Mouse (Mus musculus) gastrocnemius, postnatal 36 days (tissue): ENCODE data around the gene Tle3. TPM values are rescaled to one million over a fixed set of nuclear protein-coding genes. Genes with fewer than 3 reads are reported as not detected.

Experiments used
- DNase-seq, 2 experiments: peaks; one replicate each; pipeline ENCODE4 v3.0.0; 2022
- intact Hi-C: fragments of 180-260 bp; cut with DNase I; formaldehyde crosslinking; loops from one replicate; pipeline ENCODE4 v1.15.1; 2025
- total RNA-seq, 2 experiments: library from RNA; stranded (reverse); gene quantifications; 2 replicates each; pipeline ENCODE4 v1.2.3; 2021

Tle3 gene
- total RNA-seq, 2 experiments from 2014 or later = 6.3 to 7.0 TPM

GRCm38 (mm10) chr9:61351164-61351563 is 21.0 kb upstream of the Tle3 start:
- peak; percentile 39 to 43 for DNase-seq
- intact Hi-C loops = no loop called here

- intact Hi-C loops = no loop called here
Measured at GRCm38 (mm10) chr9:61358933-61359332, 13.2 kb upstream of the Tle3 start.

GRCm38 (mm10) chr9:61359741-61360140 is 12.4 kb upstream of the Tle3 start:
- no peak for DNase-seq
- intact Hi-C loops = no loop called here

More at GRCm38 (mm10) chr9:61358933-61359332, 13.2 kb upstream of the Tle3 start:
- no peak for DNase-seq

DNA sequence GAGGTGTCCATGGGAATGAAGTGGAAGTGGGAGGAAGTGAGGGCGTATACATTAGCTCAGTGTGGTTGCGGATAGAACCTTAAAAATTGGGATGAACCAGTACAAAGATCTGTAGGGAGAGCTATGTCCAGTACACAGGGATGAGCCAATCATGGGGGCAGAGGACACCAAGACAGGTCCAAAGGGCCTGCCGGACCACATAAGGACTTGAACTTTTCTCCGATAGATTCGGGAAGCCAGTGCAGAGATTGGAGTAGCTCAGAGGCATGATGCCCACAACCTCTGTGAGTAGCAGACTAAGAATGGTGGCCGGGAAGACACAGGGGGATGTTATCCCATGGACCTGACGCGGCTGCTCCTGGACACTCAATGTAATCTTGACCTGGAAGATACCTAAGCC is 12.0 kb upstream of the Tle3 start:
- no peak for DNase-seq
- intact Hi-C loops = no loop called here

GRCm38 (mm10) chr9:61360727-61361631 is 11.2 kb upstream of the Tle3 start:
- DNase-seq = no peak
- intact Hi-C loops = no loop called here

DNA sequence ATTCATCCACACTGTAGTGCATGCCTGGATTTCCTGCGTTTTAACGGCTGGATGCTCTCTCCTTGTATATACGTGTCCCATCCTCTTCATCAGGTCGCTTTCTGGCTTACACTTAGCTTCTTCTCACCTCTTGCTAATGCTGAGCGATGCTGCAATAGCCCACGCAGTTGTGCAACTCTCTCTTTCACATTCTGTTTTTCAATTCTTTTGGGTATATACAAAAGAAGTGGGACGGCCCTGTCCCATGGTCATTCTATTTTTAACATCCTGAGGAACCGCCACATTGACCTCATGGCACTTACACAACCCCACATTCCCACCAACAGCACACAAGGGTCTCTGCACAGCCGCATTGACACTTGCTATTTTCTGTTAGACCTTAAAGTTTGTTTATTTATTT is 9.0 kb upstream of the Tle3 start:
- intact Hi-C loops = no loop called here
- no peak for DNase-seq

GRCm38 (mm10) chr9:61366108-61366507 is 6.1 kb upstream of the Tle3 start:
- intact Hi-C loops = no loop called here
- no peak for DNase-seq

DNA sequence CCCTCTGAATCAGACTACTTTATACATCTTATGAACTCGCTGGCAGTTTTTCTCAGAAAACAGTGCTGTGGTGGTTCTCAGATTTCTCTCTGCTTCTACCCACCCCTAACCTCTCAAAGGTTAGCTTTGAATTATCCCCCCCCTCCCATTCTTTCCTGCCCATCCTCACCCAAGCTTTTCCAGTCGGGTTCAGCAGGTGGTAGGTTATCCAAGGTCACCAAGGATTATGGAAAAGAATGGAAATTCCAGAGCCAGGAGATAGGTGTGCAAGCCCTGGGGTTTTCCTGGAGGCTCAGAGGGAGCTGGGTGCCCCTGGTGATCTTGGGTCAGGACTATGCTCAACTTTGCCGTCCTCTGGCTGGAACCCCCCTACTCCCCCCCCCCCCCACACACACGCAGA is 5.0 kb upstream of the Tle3 start:
- DNase-seq = no peak
- intact Hi-C loops = no loop called here

DNA sequence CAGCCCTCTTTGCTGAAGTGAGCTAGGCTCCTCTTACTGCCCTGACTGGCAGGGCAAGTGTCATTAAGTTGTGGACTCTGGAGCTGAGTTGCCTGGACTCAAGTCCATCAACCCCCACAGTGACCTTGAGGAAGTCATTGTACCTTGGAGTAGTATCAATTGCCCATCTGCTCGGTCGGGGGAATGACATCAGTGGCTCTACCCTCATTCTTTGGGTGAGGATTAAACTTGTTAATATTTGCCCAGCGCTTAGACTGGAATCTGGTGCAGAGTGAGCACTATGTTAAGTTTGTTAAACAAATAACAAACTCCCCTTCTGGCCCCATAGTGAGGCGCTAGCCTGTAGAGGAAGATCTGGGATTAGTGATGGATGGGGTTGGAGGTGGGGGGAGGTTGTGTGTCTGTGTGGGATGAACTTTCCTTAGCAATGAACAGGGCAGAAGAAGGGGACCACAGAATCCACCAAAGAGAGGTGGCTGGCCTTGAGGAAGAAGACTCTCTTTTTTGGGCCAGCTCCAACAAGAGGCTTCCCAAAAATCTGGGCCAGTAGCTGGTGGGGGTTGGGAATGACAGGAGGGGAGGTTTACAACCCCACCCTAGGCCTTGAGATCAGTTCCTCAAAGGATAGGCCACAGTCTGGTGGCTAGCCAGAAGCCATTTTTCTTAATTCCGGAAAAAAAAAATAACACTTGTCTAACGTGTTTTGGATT is 4.2 kb upstream of the Tle3 start:
- intact Hi-C loops = no loop called here
- no peak for DNase-seq

DNA sequence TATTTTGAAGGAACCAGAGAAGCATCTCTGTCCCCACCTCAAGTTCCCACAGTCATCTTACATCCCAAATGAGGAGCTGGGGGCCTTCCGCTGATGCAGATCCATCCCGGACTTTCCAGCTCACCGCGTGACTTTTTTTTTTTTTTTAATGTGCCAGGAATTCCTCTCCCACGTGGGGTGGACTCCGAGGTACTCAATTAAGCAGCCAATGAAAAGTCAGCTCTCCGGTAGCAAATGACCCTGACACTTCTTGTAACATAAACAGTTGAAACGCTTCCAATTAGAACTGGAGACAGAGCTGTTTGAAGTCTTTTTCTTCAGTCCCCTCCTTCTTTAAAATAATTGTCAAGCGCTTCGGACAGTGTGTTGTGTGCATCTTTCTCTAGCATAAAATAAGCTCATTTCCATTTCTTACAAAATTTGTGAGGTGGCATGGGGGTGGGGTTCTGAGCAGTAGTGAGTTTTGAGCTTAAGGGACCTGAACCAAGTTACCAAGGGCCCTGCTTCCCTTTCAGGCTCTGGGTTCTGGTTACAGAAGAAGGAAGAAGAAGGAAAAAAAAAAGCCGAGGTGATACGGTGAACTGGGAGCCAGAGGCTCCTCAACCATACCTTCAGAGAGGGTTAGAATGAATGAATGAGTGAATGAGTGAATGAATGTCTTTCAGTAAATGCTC is 3.5 kb upstream of the Tle3 start:
- no peak for DNase-seq
- intact Hi-C loops = no loop called here

DNA sequence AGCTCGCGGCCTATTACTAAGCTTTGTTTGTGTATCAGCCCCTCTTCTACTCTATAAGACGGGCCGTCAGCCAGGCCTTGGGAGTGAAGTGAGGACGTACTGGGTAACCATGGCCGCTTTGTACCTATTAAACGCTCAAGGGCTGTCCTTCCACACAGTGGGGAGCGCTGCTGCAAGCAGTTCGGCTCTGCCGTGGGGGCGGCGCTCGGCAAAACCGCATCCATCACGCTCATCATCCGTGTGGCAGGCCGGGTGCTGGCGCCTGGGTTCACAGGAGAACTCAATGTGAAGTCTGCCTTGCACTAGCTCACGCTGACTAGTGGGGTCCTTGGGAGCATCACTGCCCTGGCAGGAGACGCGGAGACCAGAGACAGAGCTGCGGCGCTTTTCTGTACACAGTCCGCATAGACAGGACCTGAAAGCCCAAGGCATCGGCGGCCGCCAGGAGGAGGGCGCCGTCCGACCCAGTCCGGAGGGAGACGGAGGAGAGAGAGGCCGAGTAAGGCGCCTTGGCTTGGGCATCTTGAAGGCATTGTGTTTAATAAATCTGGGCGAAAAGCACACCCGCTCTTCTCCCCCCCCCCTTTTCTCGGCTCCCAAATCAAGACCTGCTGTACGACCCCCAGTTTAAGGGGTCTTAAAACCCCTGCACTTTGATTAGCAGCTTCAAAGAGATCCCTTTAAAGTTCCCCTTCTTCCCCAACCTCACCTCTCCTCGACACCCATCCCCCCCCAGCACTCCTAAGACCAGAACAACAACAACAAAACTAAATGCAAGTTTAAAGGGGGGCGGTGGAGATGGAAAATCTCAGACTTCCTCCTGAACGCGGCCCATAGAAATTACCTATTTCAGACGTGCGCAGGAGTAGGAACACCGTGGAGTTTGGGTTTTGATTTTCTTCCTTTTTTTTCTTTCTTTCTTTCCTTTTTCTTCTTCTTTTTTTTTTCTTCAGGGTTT is 2.6 kb upstream of the Tle3 start:
- DNase-seq = peak in 1 of 2 experiments; percentile 35
- intact Hi-C loops = loop anchor here (2.0 kb wide), 1 partner anchor 285 kb away; no protein-coding TSS in a partner anchor

- intact Hi-C loops = loop anchor here (2.0 kb wide), 1 partner anchor 284 kb away; no protein-coding TSS in a partner anchor
- peak; percentile 96 to 99 for DNase-seq
Measured at GRCm38 (mm10) chr9:61370454-61370888, 1.7 kb upstream of the Tle3 start.

- intact Hi-C loops = loop anchor here (2.0 kb wide), 1 partner anchor 284 kb away; no protein-coding TSS in a partner anchor
- DNase-seq = peak; percentile 61 to 69
Measured at GRCm38 (mm10) chr9:61370889-61371754, 1.0 kb upstream of the Tle3 start.

GRCm38 (mm10) chr9:61372510-61372975 is 377 bp downstream of the Tle3 start:
- intact Hi-C loops = no loop called here
- DNase-seq = peak in 1 of 2 experiments; percentile 24

- intact Hi-C loops = no loop called here
- peak; percentile 24 to 45 for DNase-seq
Measured at GRCm38 (mm10) chr9:61372976-61373633, 939 bp downstream of the Tle3 start.

DNA sequence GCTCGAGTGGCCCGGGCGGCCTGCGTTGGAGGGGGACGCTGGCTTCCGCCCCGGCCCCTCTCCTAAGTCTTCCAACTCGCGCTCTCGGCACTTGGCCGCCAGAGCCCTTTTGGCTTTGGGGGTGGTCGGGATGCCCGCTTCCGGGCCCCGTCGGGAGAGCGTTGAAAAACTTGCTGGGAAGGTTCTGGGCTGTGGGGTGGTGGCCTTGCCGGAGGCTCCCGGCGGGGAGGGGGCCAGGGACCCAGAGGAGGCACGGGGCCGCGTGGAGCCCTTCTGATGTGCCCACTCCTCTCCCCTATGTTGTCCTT is 1.4 kb downstream of the Tle3 start:
- intact Hi-C loops = no loop called here
- peak in 1 of 2 experiments; percentile 42 for DNase-seq

DNA sequence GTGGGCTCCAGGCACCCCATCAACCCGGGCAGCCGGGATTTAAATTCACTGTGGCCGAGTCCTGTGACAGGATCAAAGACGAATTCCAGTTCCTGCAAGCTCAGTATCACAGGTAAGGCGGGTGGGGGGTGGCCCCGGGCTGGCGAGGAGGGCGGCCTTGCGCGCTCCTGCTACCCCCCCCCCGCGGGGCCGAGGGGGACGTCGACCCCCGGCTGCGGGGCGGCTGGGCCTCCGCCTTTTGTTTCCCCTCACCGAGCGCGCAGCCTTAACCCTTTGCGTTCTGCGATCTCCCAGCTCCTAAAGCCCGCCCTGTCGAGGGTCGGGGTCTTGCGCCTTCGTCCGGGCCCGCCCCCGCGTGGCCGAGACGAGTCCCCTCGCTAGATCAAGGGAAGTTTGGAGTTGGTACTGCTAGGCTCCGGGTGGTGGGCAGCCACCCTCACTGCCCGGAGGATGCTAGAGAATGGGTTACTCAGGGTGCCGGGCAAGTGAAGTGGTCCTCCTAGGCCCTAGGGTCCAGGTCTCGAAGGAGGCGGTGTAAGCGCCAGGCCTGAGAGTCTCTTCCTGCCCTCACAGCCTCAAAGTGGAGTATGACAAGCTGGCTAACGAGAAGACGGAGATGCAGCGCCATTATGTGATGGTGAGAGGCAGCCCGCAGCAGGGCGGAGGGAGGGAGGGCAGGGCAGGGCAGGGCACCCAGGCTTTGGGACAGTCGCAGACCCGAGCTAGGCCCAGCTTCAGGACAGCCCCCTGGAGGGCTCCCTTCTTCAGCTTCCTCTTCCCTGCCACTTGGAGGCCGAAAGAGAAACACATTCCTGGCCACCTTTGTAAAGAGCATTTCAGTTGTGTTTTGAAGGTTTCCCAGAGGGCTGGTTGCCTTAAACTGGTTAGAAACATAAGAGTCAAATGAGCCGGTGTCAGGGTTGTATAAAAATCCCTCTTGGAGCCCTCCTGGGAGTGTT is 2.1 kb downstream of the Tle3 start:
- intact Hi-C loops = no loop called here
- DNase-seq = no peak
